ENCODE assay signal across 8 mouse cellular contexts in the genomic region with DNA sequence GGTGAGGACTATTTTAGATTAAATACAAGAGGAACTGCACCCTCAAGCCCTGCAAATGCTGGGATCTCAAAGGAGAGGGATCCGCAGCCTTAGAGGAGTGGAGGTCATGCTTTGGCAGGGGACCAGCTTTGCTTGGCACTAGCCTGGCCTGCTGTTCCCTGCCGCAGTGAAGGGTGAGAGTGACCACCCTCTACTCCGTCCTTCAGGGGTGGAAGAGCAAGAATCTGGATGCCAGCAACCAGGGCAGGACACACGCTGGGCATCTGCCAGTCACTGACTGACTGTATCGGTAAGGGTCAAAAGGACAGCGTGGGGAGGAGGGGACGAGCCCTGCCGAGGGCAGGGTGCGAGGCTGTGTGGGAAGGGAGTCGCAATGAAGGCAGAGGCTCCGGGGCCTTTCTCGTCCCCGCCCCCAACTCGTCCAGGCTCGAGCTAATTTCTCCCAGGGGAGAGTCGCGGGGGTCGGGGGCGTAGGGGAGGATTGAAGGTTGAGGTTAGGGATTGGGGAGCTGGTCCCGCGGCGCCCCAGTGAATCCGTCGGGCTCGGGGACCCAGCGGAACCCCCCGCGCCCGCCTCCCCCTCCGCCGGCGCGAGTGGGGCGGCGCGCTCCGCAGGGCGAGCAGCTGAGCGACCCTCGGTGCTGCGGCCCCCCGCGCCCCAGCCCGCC. TPM values are rescaled to one million over a fixed set of nuclear protein-coding genes. Genes with fewer than 3 reads are reported as not detected.
DNase-seq lines count a peak whose midpoint lies in the region; ATAC-seq lines count a peak whose summit lies in the region.

TSS of gene Rasl10b (plus strand) at position 51 of the 668 bp plus-strand sequence.

- peak within 1 kb of the TSS; percentile 95 for H3K4me2 ChIP-seq in embryonic facial prominence, embryonic 11.5 days (ENCODE audit: low read depth, low read length)
- peak within 1 kb of the TSS; percentile 65 for H3K4me2 ChIP-seq in midbrain, embryonic 11.5 days

- DNase-seq in frontal cortex, adult 2 months (ENCODE audit: extremely low spot score in 1 of 2, low spot score in 1 of 2), result no peak
- no peak for DNase-seq in frontal cortex, postnatal 36 days (ENCODE audit: low spot score in 2 of 2)
- no peak for DNase-seq in adrenal gland, adult 8-10 months
- peak; percentile 63 for DNase-seq in embryonic facial prominence, embryonic 11.5 days (ENCODE audit: low spot score)
- peak; percentile 17 to 48 for DNase-seq in heart, postnatal 36 days
- peak in 1 of 2 experiments; percentile 51 for DNase-seq in layer of hippocampus, postnatal 25 days (ENCODE audit: extremely low spot score in 1 of 2, low spot score in 1 of 2)
- peak; percentile 95 for DNase-seq in midbrain, embryonic 11.5 days (ENCODE audit: low spot score, missing footprints)
- DNase-seq in urinary bladder, adult 18-20 months (ENCODE audit: low spot score in 2 of 2), result no peak

- H3K9ac ChIP-seq in embryonic facial prominence, embryonic 11.5 days (replicated peaks; ENCODE audit: low read length), result peak within 1 kb of the TSS; percentile 71
- peak within 1 kb of the TSS; percentile 84 for H3K9ac ChIP-seq in midbrain, embryonic 11.5 days (ENCODE audit: low read length)

- WGBS in embryonic facial prominence, embryonic 11.5 days, result 2% methylated on average over 27 of the region's 44 CpGs
- WGBS in midbrain, embryonic 11.5 days, result under 1% methylated on average over 41 of the region's 44 CpGs

- H3K9me3 ChIP-seq in embryonic facial prominence, embryonic 11.5 days (replicated peaks; ENCODE audit: control insufficient read depth, low read length), result no peaks in the 10 kb centered on the region
- H3K9me3 ChIP-seq in midbrain, embryonic 11.5 days (ENCODE audit: control insufficient read depth, low read length), result no peaks in the 10 kb centered on the region

- H3K4me3 ChIP-seq in embryonic facial prominence, embryonic 11.5 days (ENCODE audit: low read depth, low read length), result peak within 1 kb of the TSS; percentile 72
- H3K4me3 ChIP-seq in midbrain, embryonic 11.5 days (ENCODE audit: low read depth, low read length), result peak within 1 kb of the TSS; percentile 87

- intact Hi-C loops in heart, postnatal 36 days (cut with DNase I), result no loop called here

- H3K36me3 ChIP-seq in embryonic facial prominence, embryonic 11.5 days (replicated peaks; ENCODE audit: control insufficient read depth, insufficient read depth, low read depth, low read length), result no peaks in the 10 kb centered on the region
- no peaks in the 10 kb centered on the region for H3K36me3 ChIP-seq in midbrain, embryonic 11.5 days (ENCODE audit: control insufficient read depth, insufficient read depth, low read length)

- H3K27ac ChIP-seq in embryonic facial prominence, embryonic 11.5 days (replicated peaks; ENCODE audit: low read depth, low read length), result no peak within 1 kb of the TSS
- H3K27ac ChIP-seq in midbrain, embryonic 11.5 days (ENCODE audit: low read depth, low read length), result no peak within 1 kb of the TSS

- ATAC-seq in embryonic facial prominence, embryonic 11.5 days (replicated peaks; ENCODE audit: insufficient number of reproducible peaks, low FRiP score, low TSS enrichment, low read depth), result peak; percentile 77
- peak; percentile 82 for ATAC-seq in midbrain, embryonic 11.5 days (ENCODE audit: low FRiP score)

- no peaks in the 10 kb centered on the region for H3K27me3 ChIP-seq in embryonic facial prominence, embryonic 11.5 days (ENCODE audit: control insufficient read depth, insufficient read depth, low read length)
- H3K27me3 ChIP-seq in midbrain, embryonic 11.5 days (ENCODE audit: control insufficient read depth, insufficient read depth, low read length), result no peaks in the 10 kb centered on the region

- peaks cover 5% of the 10 kb centered on the region; the same call in 1 of the 2 replicates for H3K4me1 ChIP-seq in embryonic facial prominence, embryonic 11.5 days (ENCODE audit: control insufficient read depth, insufficient read depth, low read length)
- H3K4me1 ChIP-seq in midbrain, embryonic 11.5 days (ENCODE audit: control insufficient read depth, insufficient read depth, low read length), result peaks cover 9% of the 10 kb centered on the region

RNA-seq across cellular contexts. Expression of gene Rasl10b, which starts in this region (rescaled TPM):
- 341 and 351 TPM in 2 replicates for polyA plus RNA-seq in frontal cortex, adult 2 months (2012; rRNA removed)
- 10 to 100 TPM; 15.9 to 21.1 (median 17.8) TPM for total RNA-seq in adrenal gland, adult 8-10 months (2022)
- polyA plus RNA-seq in embryonic facial prominence, embryonic 11.5 days (2014; fragmentation: Nextera tagmentation; extraction: Ambion mirVana), result 2.1 and 2.4 TPM in 2 replicates
- total RNA-seq in heart, postnatal 36 days (2021), result 10 to 100 TPM; 45.8 to 69.1 TPM
- total RNA-seq in layer of hippocampus, postnatal 25 days (2021), result 100 to 1,000 TPM; 222 to 242 TPM
- 3.0 and 4.6 TPM in 2 replicates for polyA plus RNA-seq in midbrain, embryonic 11.5 days (2014; fragmentation: Nextera tagmentation; extraction: Ambion mirVana)

Comparison
In these comparisons a context has a peak if more than half of its experiments do, and no peak if none do; other contexts are left out.
1. RNA of gene Rasl10b (polyA plus RNA-seq): 341 to 351 TPM in frontal cortex, adult 2 months; 3.0 to 4.6 TPM in midbrain, embryonic 11.5 days and 2.1 to 2.4 TPM in embryonic facial prominence, embryonic 11.5 days; every median in the first group is over 10 times any median in the second.
2. DNase-seq: peak in embryonic facial prominence, embryonic 11.5 days (single experiment), heart, postnatal 36 days (2 of 2) and midbrain, embryonic 11.5 days (single experiment); none in frontal cortex, adult 2 months (0 of 2), frontal cortex, postnatal 36 days (0 of 2), adrenal gland, adult 8-10 months (single experiment) and urinary bladder, adult 18-20 months (0 of 2).